Mouse (Mus musculus): ENCODE data around the gene Fryl. TPM values are rescaled to one million over a fixed set of nuclear protein-coding genes. Genes with fewer than 3 reads are reported as not detected.

Fryl gene
- polyA plus RNA-seq, 1 experiment from 2014 or later = 48.3 TPM

- H3K9ac ChIP-seq (replicated peaks) = no peak overlapping the region
- no peak overlapping the region for H3K4me3 ChIP-seq
- H3K36me3 ChIP-seq = no peaks in the 10 kb centered on the region
- no peak overlapping the region for H3K27ac ChIP-seq (replicated peaks)
- H3K27me3 ChIP-seq = no peaks in the 10 kb centered on the region
- H3K9me3 ChIP-seq = no peaks in the 10 kb centered on the region
- ATAC-seq (replicated peaks) = no peak
- no peaks in the 10 kb centered on the region; the same call in 1 of the 2 replicates for H3K4me1 ChIP-seq
- WGBS = 83% methylated on average over 5 of the region's 5 CpGs
- H3K4me2 ChIP-seq (replicated peaks) = no peak overlapping the region
These were observed 69.5 kb downstream of the Fryl start for GRCm38 (mm10) chr5:73186912-73187311.

- H3K27me3 ChIP-seq = no peaks in the 10 kb centered on the region
- H3K27ac ChIP-seq (replicated peaks) = no peak overlapping the region
- no peak overlapping the region for H3K4me2 ChIP-seq (replicated peaks)
- H3K9me3 ChIP-seq = no peaks in the 10 kb centered on the region
- 88% methylated on average over 4 of the region's 4 CpGs for WGBS
- H3K4me3 ChIP-seq = no peak overlapping the region
- H3K9ac ChIP-seq (replicated peaks) = no peak overlapping the region
- ATAC-seq (replicated peaks) = no peak
- H3K4me1 ChIP-seq = no peaks in the 10 kb centered on the region; the same call in 1 of the 2 replicates
- H3K36me3 ChIP-seq = no peaks in the 10 kb centered on the region
These were observed 71.0 kb downstream of the Fryl start for GRCm38 (mm10) chr5:73185424-73185823.

- Histone ChIP-seq H3K9me3 (no peaks in the 10 kb centered on the region), H3K27me3 (no peaks in the 10 kb centered on the region), H3K4me1 (no peaks in the 10 kb centered on the region), H3K4me3 (no peak overlapping the region), H3K36me3 (0 out of 2 replicates have a peak, but pooled peaks cover 3% of the 10 kb centered on the region), H3K9ac (replicated peaks) (no peak overlapping the region), H3K27ac (replicated peaks) (no peak overlapping the region), H3K4me2 (replicated peaks) (no peak overlapping the region)
- 95% methylated on average over 12 of the region's 12 CpGs for WGBS
- no peak for ATAC-seq (replicated peaks)
These were observed 73.5 kb downstream of the Fryl start for GRCm38 (mm10) chr5:73182701-73183447.

- H3K9ac ChIP-seq (replicated peaks) = no peak overlapping the region
- H3K36me3 ChIP-seq = 0 out of 2 replicates have a peak, but pooled peaks cover 3% of the 10 kb centered on the region
- H3K4me1 ChIP-seq = no peaks in the 10 kb centered on the region
- no peaks in the 10 kb centered on the region for H3K9me3 ChIP-seq
- WGBS = 78% methylated on average over 9 of the region's 9 CpGs
- no peak overlapping the region for H3K4me3 ChIP-seq
- H3K27me3 ChIP-seq = no peaks in the 10 kb centered on the region
- H3K27ac ChIP-seq (replicated peaks) = no peak overlapping the region
- no peak for ATAC-seq (replicated peaks)
- H3K4me2 ChIP-seq (replicated peaks) = no peak overlapping the region
These were observed 74.2 kb downstream of the Fryl start for GRCm38 (mm10) chr5:73182191-73182590.

GRCm38 (mm10) chr5:73176294-73176693, 80.1 kb downstream of the Fryl start:
- no peaks in the 10 kb centered on the region for H3K27me3 ChIP-seq
- H3K4me2 ChIP-seq (replicated peaks) = no peak overlapping the region
- H3K9ac ChIP-seq (replicated peaks) = no peak overlapping the region
- H3K9me3 ChIP-seq = no peaks in the 10 kb centered on the region
- WGBS = 71% methylated on average over 4 of the region's 4 CpGs
- no peak for ATAC-seq (replicated peaks)
- no peak overlapping the region for H3K27ac ChIP-seq (replicated peaks)
- peaks cover 5% of the 10 kb centered on the region for H3K4me1 ChIP-seq
- H3K36me3 ChIP-seq = 0 out of 2 replicates have a peak, but pooled peaks cover 3% of the 10 kb centered on the region
- H3K4me3 ChIP-seq = no peak overlapping the region

GRCm38 (mm10) chr5:73175377-73176147, 80.9 kb downstream of the Fryl start:
- no peak for ATAC-seq (replicated peaks)
- H3K4me1 ChIP-seq = peaks cover 9% of the 10 kb centered on the region
- H3K27me3 ChIP-seq = no peaks in the 10 kb centered on the region

DNA sequence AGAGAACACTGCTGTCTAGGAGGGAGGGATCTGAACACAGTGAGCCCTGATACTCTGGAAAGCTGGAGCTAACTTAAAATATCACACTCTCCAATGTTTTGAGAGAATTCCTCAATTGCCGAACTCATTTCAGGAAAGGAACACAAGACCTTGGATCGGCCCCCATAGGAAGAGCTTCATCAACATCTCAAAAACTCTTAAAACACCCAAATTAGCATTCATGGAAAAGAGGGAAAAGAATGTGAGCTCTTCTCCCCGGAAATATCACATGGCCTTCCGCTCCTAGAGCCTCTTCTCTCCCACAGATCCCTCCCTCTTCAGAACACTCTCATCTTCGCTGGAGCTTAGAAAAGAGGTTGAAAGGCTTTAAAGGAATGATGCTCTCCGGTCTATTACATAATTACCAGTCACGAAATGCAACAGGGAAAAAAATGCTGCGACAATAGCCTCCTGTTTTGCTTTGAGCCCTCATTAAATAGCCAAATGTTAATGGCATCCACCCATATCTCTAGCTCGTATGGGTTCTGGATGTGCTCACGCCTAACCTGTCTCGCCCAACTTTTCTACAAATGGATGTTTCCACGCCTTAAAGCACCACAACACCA, 84.4 kb downstream of the Fryl start:
- 58% methylated on average over 12 of the region's 12 CpGs for WGBS
- H3K36me3 ChIP-seq = no peaks in the 10 kb centered on the region

More at GRCm38 (mm10) chr5:73175377-73176147, 80.9 kb downstream of the Fryl start:
- Histone ChIP-seq H3K4me3 (no peak overlapping the region), H3K9ac (replicated peaks) (no peak overlapping the region), H3K9me3 (no peaks in the 10 kb centered on the region), H3K27ac (replicated peaks) (no peak overlapping the region), H3K36me3 (0 out of 2 replicates have a peak, but pooled peaks cover 3% of the 10 kb centered on the region), H3K4me2 (replicated peaks) (no peak overlapping the region)
- 88% methylated on average over 12 of the region's 12 CpGs for WGBS

GRCm38 (mm10) chr5:73171203-73171602, 85.2 kb downstream of the Fryl start:
- H3K4me2 ChIP-seq (replicated peaks) = no peak overlapping the region
- H3K36me3 ChIP-seq = no peaks in the 10 kb centered on the region
- no peaks in the 10 kb centered on the region for H3K9me3 ChIP-seq
- no peaks in the 10 kb centered on the region for H3K27me3 ChIP-seq
- H3K4me3 ChIP-seq = no peak overlapping the region
- peaks cover 33% of the 10 kb centered on the region for H3K4me1 ChIP-seq
- no peak overlapping the region for H3K9ac ChIP-seq (replicated peaks)
- ATAC-seq (replicated peaks) = peak; percentile 18; the same call in 1 of the 2 replicates
- no peak overlapping the region for H3K27ac ChIP-seq (replicated peaks)
- WGBS = 20% methylated on average over 1 of the region's 1 CpGs

More for the DNA sequence above, 84.4 kb downstream of the Fryl start:
- ATAC-seq (replicated peaks) = no peak
- H3K27me3 ChIP-seq = no peaks in the 10 kb centered on the region
- no peak overlapping the region for H3K9ac ChIP-seq (replicated peaks)
- H3K27ac ChIP-seq (replicated peaks) = no peak overlapping the region
- no peaks in the 10 kb centered on the region for H3K9me3 ChIP-seq
- H3K4me2 ChIP-seq (replicated peaks) = no peak overlapping the region
- peaks cover 33% of the 10 kb centered on the region for H3K4me1 ChIP-seq
- H3K4me3 ChIP-seq = no peak overlapping the region

DNA sequence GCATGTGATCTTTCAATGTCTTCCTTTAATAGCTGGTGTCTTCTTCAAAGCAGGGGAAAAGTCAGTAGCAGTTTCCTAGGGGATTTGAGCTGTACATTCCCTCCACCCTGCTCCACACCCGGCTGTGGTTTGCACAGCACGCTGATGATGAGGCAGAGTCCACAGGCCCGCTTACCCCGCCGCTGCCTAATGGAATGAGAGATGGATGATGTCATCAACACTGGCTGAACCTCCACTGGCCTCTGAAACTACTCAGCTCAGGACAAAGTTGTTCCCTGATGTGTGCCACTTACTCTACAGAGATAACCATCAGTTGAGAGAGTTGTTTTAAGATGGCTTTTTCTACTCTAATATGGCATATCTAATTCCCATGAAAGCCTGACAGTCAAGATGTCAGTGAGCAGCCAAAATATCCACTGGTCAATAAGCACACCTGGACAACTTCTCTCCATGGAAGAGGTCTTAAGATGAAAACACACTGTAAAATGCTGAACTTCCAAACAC, 87.6 kb downstream of the Fryl start:
- Histone ChIP-seq H3K9ac (replicated peaks) (no peak overlapping the region), H3K4me1 (peaks cover 37% of the 10 kb centered on the region), H3K27me3 (no peaks in the 10 kb centered on the region), H3K9me3 (no peaks in the 10 kb centered on the region), H3K4me2 (replicated peaks) (no peak overlapping the region), H3K36me3 (no peaks in the 10 kb centered on the region), H3K4me3 (no peak overlapping the region), H3K27ac (replicated peaks) (peak overlapping the region; percentile 43)
- WGBS = 49% methylated on average over 5 of the region's 5 CpGs
- ATAC-seq (replicated peaks) = no peak

DNA sequence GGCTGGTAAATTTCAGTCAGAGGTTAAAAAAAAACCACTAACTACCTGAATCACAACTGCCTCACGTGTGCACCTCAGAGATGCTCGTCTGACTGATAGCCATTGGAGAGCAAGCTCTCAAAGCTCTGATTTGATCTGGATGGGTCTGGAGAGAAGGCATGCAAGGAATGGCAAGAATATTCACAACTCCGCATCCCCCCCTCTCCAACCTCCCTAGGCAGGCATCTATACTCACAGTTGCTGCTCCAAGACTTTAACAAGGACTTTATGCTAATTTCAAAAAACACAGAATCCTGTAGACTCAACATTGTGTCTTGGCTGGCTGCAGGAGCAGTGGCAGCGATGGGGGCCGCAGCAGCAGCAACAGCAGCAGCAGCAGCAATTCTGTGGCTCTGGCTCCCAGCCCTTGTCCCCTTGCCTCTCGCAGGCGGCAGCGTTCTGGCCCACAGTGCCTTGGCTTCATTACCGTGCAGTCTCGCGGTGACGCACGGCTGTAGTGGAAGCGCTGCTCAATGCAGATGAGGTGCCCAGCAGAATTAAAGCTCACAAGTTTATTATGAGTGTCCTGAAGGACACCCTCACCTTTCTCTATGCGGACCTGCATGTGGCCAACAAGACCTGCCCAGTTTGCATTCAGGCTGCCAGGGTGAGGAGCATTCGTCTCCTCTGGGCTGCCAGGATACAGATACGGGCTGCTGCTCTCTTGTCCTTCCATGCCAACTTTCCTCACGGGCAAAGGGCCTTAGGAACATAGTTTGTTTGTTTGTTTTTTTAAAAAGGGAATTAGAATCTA, 88.2 kb downstream of the Fryl start:
- 0 out of 2 replicates have a peak, but pooled peaks have one; percentile 61 for ATAC-seq (replicated peaks)
- Histone ChIP-seq H3K27ac (replicated peaks) (peak overlapping the region; percentile 43), H3K36me3 (no peaks in the 10 kb centered on the region), H3K4me2 (replicated peaks) (peak overlapping the region; percentile 25), H3K9me3 (no peaks in the 10 kb centered on the region), H3K4me1 (peaks cover 42% of the 10 kb centered on the region), H3K9ac (replicated peaks) (0 out of 2 replicates have a peak overlapping the region, but pooled peaks have one; percentile 15), H3K27me3 (no peaks in the 10 kb centered on the region), H3K4me3 (0 out of 2 replicates have a peak overlapping the region, but pooled peaks have one; percentile 10)
- WGBS = 47% methylated on average over 18 of the region's 18 CpGs

- no peaks in the 10 kb centered on the region for H3K9me3 ChIP-seq
- 16% methylated on average over 6 of the region's 6 CpGs for WGBS
- H3K4me3 ChIP-seq = no peak overlapping the region
- H3K27me3 ChIP-seq = no peaks in the 10 kb centered on the region
- ATAC-seq (replicated peaks) = no peak
- no peak overlapping the region for H3K9ac ChIP-seq (replicated peaks)
- H3K4me2 ChIP-seq (replicated peaks) = no peak overlapping the region
- H3K36me3 ChIP-seq = no peaks in the 10 kb centered on the region
- peak overlapping the region; percentile 59; the same call in 1 of the 2 replicates for H3K27ac ChIP-seq (replicated peaks)
- peaks cover 54% of the 10 kb centered on the region for H3K4me1 ChIP-seq
These were observed 92.4 kb downstream of the Fryl start for GRCm38 (mm10) chr5:73163970-73164369.

All from forebrain, embryonic 15.5 days (tissue).